Mouse (Mus musculus) left cerebral cortex, adult 18-20 months (tissue): ENCODE measurements around the gene Chrm5. TPM values are rescaled to one million over a fixed set of nuclear protein-coding genes. Genes with fewer than 3 reads are reported as not detected.
A peak's percentile ranks its signal among the peaks of the same experiment; 100 is the strongest.
"Not testable (repeated sequence)": the region's sequence is repeated elsewhere in the genome, so short reads cannot be mapped to it uniquely, and the experiment has no call there.

Experiments
- DNase-seq, 2 experiments: peaks; one replicate each; pipeline ENCODE4 v3.0.0; 2021 to 2022; ENCODE audit warnings: low spot score in 2 of 2, mixed read lengths in 1 of 2
- total RNA-seq, 2 experiments: library from RNA; stranded (reverse); gene quantifications; 2 replicates each; pipeline ENCODE4 v1.2.3; 2021

Gene Chrm5
- total RNA-seq, 2 experiments from 2014 or later = 1.1 to 2.3 TPM

GRCm38 (mm10) chr2:112482533-112483333 lies 2.2 kb upstream of the Chrm5 start:
- DNase-seq = no peak

- DNase-seq = no peak
These were observed 995 bp upstream of the Chrm5 start for GRCm38 (mm10) chr2:112481564-112481963.

- DNase-seq = no peak
These were observed 4.0 kb downstream of the Chrm5 start for GRCm38 (mm10) chr2:112476554-112476953.

- DNase-seq = no peak
These were observed 5.4 kb downstream of the Chrm5 start for GRCm38 (mm10) chr2:112474997-112475724.

GRCm38 (mm10) chr2:112472076-112472475 lies 8.5 kb downstream of the Chrm5 start:
- no peak for DNase-seq

GRCm38 (mm10) chr2:112470961-112471381 lies 9.6 kb downstream of the Chrm5 start:
- no peak for DNase-seq

- no peak for DNase-seq
These were observed 11.0 kb downstream of the Chrm5 start for GRCm38 (mm10) chr2:112469542-112469941.

GRCm38 (mm10) chr2:112460557-112460956 lies 20.0 kb downstream of the Chrm5 start:
- no peak for DNase-seq

GRCm38 (mm10) chr2:112454862-112455564 lies 25.6 kb downstream of the Chrm5 start, which contains the start of gene Emc7:
TSS of gene Emc7 (plus strand) at chr2:112454997.
- DNase-seq = peak; percentile 98 to 99

- DNase-seq = no peak
These were observed 26.3 kb downstream of the Chrm5 start for GRCm38 (mm10) chr2:112454125-112454861.

- not testable (repeated sequence) for DNase-seq
These were observed 28.1 kb downstream of the Chrm5 start for GRCm38 (mm10) chr2:112452513-112452912.

GRCm38 (mm10) chr2:112449597-112450296 lies 30.8 kb downstream of the Chrm5 start:
- no peak for DNase-seq

GRCm38 (mm10) chr2:112448510-112449059 lies 32.0 kb downstream of the Chrm5 start:
- no peak for DNase-seq

- not testable (repeated sequence) for DNase-seq
These were observed 32.5 kb downstream of the Chrm5 start for GRCm38 (mm10) chr2:112448046-112448445.

- DNase-seq = no peak
These were observed 35.1 kb downstream of the Chrm5 start for GRCm38 (mm10) chr2:112445511-112445910.

GRCm38 (mm10) chr2:112443491-112443890 lies 37.1 kb downstream of the Chrm5 start:
- DNase-seq = peak; percentile 28 to 52

- no peak for DNase-seq
These were observed 43.0 kb downstream of the Chrm5 start for GRCm38 (mm10) chr2:112437589-112437988.

- no peak for DNase-seq
These were observed 44.3 kb downstream of the Chrm5 start for GRCm38 (mm10) chr2:112436292-112436691.

- DNase-seq = no peak
These were observed 47.2 kb downstream of the Chrm5 start for GRCm38 (mm10) chr2:112433359-112433758.

GRCm38 (mm10) chr2:112432523-112432922 lies 48.0 kb downstream of the Chrm5 start:
- peak in 1 of 2 experiments; percentile 10 for DNase-seq
